In genomic region chr10:122038554-122038953, GRCm38 (mm10) we compare ENCODE assay signal across 10 mouse cellular contexts. TPM values are rescaled to one million over a fixed set of nuclear protein-coding genes. Genes with fewer than 3 reads are reported as not detected.
DNase-seq lines count a peak whose midpoint lies in the region; ATAC-seq and TF ChIP-seq lines count a peak whose summit lies in the region.
"Had no signal": no experiment of that assay in that cellular context is flagged by ENCODE, and none has a peak within 500 bp of the region (broad histone marks: within the 10 kb centered on the region; RNA-seq: fewer than 3 reads in every experiment).

No protein-coding gene starts in this region.

- peak; percentile 77 for ATAC-seq in CD4-positive, CD25-positive, alpha-beta regulatory T cell, adult 4 months
- ATAC-seq in forebrain, postnatal 0 days: peak; percentile 80
- ATAC-seq in cerebellum, adult (ENCODE audit: insufficient number of reproducible peaks, low FRiP score, low TSS enrichment): no peak; the same call in 1 of the 2 replicates

- no peak overlapping the region for H3K27ac ChIP-seq in forebrain, postnatal 0 days (ENCODE audit: low read depth, low read length)
- H3K27ac ChIP-seq: limb, embryonic 12.5 days had no signal

- TF ChIP-seq CTCF in forebrain, postnatal 0 days (IDR thresholded peaks at IDR 0.05; ENCODE audit: low read depth): no peak

- no peak overlapping the region for H3K4me2 ChIP-seq in forebrain, postnatal 0 days (ENCODE audit: low read depth)
- H3K4me2 ChIP-seq: limb, embryonic 12.5 days had no signal

- WGBS in forebrain, postnatal 0 days: 56% methylated on average over 3 of the region's 3 CpGs

- H3K27me3 ChIP-seq in forebrain, postnatal 0 days (ENCODE audit: insufficient read depth, low read length): no peaks in the 10 kb centered on the region
- H3K27me3 ChIP-seq: limb, embryonic 12.5 days had no signal

- H3K9me3 ChIP-seq in forebrain, postnatal 0 days (ENCODE audit: low read length): no peaks in the 10 kb centered on the region

- H3K4me3 ChIP-seq in forebrain, postnatal 0 days (ENCODE audit: low read depth, low read length): no peak overlapping the region
- H3K4me3 ChIP-seq: limb, embryonic 12.5 days had no signal

- no peaks in the 10 kb centered on the region for H3K36me3 ChIP-seq in forebrain, postnatal 0 days (ENCODE audit: insufficient read depth)
- H3K36me3 ChIP-seq: G1E had no signal

- H3K9ac ChIP-seq in forebrain, postnatal 0 days: no peak overlapping the region
- H3K9ac ChIP-seq: limb, embryonic 12.5 days had no signal

- H3K4me1 ChIP-seq in forebrain, postnatal 0 days (ENCODE audit: insufficient read depth): no peaks in the 10 kb centered on the region

- peak; percentile 7 to 39 for DNase-seq in frontal cortex, adult 2 months (ENCODE audit: extremely low spot score in 1 of 2, low spot score in 1 of 2)
- DNase-seq in frontal cortex, postnatal 10 days (ENCODE audit: low spot score in 2 of 2): no peak
- DNase-seq in forebrain, postnatal 0 days: no peak
- peak; percentile 40 for DNase-seq in lung, postnatal 10 days
- no peak for DNase-seq in layer of hippocampus, adult 11-12 months (ENCODE audit: low spot score)
- no peak for DNase-seq in frontal cortex, postnatal 36 days (ENCODE audit: low spot score in 2 of 2)

RNA-seq across cellular contexts. Expression of gene Srgap1, which starts 8.6 kb away (rescaled TPM):
- polyA plus RNA-seq in frontal cortex, adult 2 months (2012; rRNA removed): 8.8 TPM in 2 replicates
- polyA plus RNA-seq in CD4-positive, CD25-positive, alpha-beta regulatory T cell, adult 4 months (2017; shearing (Covaris generic)): under 1 TPM in 1 of 2 experiments, not detected in 1; 0.39 TPM
- 19.4 and 20.2 TPM in 2 replicates for total RNA-seq in forebrain, postnatal 0 days (2014; rRNA removed)
- polyA plus RNA-seq in forebrain, postnatal 0 days (2015; fragmentation: Nextera tagmentation; extraction: Ambion mirVana): 13.5 and 27.8 TPM in 2 replicates
- polyA plus RNA-seq: G1E had no signal

RNA-seq across cellular contexts. Expression of gene Rxylt1, which starts 58.6 kb away (rescaled TPM):
- polyA plus RNA-seq in frontal cortex, adult 2 months (2012; rRNA removed): 19.9 and 22.0 TPM in 2 replicates
- 10 to 100 TPM; 10.9 to 15.3 TPM for polyA plus RNA-seq in CD4-positive, CD25-positive, alpha-beta regulatory T cell, adult 4 months (2017; shearing (Covaris generic))
- total RNA-seq in forebrain, postnatal 0 days (2014; rRNA removed): 40.5 and 44.0 TPM in 2 replicates
- polyA plus RNA-seq in forebrain, postnatal 0 days (2015; fragmentation: Nextera tagmentation; extraction: Ambion mirVana): 48.4 and 49.3 TPM in 2 replicates

Comparison
In these comparisons a context has a peak if more than half of its experiments do, and no peak if none do; other contexts are left out.
1. DNase-seq: peak in frontal cortex, adult 2 months (2 of 2) and lung, postnatal 10 days (single experiment); none in frontal cortex, postnatal 10 days (0 of 2), forebrain, postnatal 0 days (single experiment), layer of hippocampus, adult 11-12 months (single experiment) and frontal cortex, postnatal 36 days (0 of 2).